Mouse (Mus musculus): ENCODE data around the gene Ralgapa2. TPM values are rescaled to one million over a fixed set of nuclear protein-coding genes. Genes with fewer than 3 reads are reported as not detected.

Ralgapa2 gene
- polyA plus RNA-seq, 1 experiment from 2014 or later = 7.4 TPM

DNA sequence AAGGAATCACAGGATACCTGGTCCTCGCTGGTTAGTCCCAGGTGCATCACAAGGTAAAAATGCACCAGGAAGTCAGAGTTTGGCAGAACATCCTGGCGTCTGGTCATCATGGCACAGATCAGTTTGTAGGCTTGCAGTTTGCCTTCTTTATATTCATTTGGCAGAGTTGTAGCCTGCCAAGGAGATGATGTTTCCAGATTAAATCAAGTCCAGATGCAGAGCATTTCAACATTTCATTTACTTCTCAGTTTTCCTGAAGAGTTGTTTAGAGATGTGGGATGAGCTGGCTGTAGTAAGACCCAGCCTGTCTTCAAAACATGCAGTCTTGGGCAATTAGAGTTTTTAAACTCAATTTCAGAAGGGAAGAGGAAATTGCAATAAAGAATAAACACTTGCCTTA, 124.9 kb downstream of the Ralgapa2 start:
- no peak overlapping the region for H3K27ac ChIP-seq (replicated peaks; ENCODE audit: low read depth, low read length)
- no peaks in the 10 kb centered on the region for H3K27me3 ChIP-seq (ENCODE audit: control insufficient read depth, insufficient read depth, low read length)
- H3K36me3 ChIP-seq (ENCODE audit: control insufficient read depth, insufficient read depth, low read length) = no peaks in the 10 kb centered on the region
- H3K4me1 ChIP-seq (ENCODE audit: control insufficient read depth, insufficient read depth, low read length) = no peaks in the 10 kb centered on the region
- 88% methylated on average over 2 of the region's 2 CpGs for WGBS
- H3K9ac ChIP-seq (ENCODE audit: low read length) = no peak overlapping the region
- no peak overlapping the region for H3K4me2 ChIP-seq (ENCODE audit: low read depth, severe bottlenecking)
- H3K9me3 ChIP-seq (ENCODE audit: control insufficient read depth, low read length) = no peaks in the 10 kb centered on the region
- no peak for ATAC-seq (ENCODE audit: insufficient number of reproducible peaks, low FRiP score, low TSS enrichment, low read depth)
- no peak overlapping the region for H3K4me3 ChIP-seq (ENCODE audit: low read depth, low read length)
- no peak for DNase-seq (ENCODE audit: low spot score)

DNA sequence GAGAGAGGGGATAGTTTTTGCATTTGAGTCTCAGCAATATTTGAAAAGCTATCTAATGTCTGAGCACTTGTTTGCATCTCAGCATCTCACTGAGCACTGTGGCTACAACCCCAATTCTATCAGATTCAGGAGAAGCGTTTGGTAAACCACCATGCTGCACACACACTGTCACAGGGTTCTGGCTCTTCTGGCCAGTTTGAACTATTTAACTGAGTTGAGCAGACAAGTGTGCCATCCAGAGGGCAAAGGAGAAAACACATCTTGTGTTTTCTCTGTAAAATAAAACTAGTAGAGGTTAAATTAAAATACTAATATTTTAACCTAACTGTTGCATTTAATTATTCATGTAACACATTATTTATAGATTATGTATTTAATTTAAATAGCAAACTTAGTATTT, 127.6 kb downstream of the Ralgapa2 start:
- H3K27ac ChIP-seq (replicated peaks; ENCODE audit: low read depth, low read length) = no peak overlapping the region
- no peaks in the 10 kb centered on the region for H3K27me3 ChIP-seq (ENCODE audit: control insufficient read depth, insufficient read depth, low read length)
- ATAC-seq (ENCODE audit: insufficient number of reproducible peaks, low FRiP score, low TSS enrichment, low read depth) (no peak), DNase-seq (ENCODE audit: low spot score) (no peak)
- H3K4me3 ChIP-seq (ENCODE audit: low read depth, low read length) = no peak overlapping the region
- no peaks in the 10 kb centered on the region for H3K9me3 ChIP-seq (ENCODE audit: control insufficient read depth, low read length)
- no peaks in the 10 kb centered on the region for H3K4me1 ChIP-seq (ENCODE audit: control insufficient read depth, insufficient read depth, low read length)
- no peak overlapping the region for H3K4me2 ChIP-seq (ENCODE audit: low read depth, severe bottlenecking)
- no peaks in the 10 kb centered on the region for H3K36me3 ChIP-seq (ENCODE audit: control insufficient read depth, insufficient read depth, low read length)
- no peak overlapping the region for H3K9ac ChIP-seq (ENCODE audit: low read length)
- WGBS = 53% methylated on average over 1 of the region's 1 CpGs

DNA sequence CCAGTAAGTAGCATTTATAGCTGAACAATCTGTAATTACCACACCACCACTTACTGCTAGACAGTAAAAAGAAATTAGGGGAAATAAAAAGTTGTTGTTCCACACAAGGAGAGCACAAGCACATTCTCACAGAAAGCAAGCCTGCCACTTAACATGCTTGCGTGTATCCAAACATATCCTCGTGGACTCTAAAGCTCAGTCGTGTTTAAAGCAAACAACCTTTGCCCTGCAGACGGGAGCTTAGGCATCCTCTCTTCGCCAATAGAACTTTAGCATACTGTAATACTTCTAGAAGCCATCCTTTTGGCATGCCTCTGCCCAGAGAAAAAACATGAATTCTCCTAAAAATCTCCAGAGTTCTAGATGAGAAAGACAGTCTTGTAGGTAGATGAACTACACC, 135.9 kb downstream of the Ralgapa2 start:
- ATAC-seq (ENCODE audit: insufficient number of reproducible peaks, low FRiP score, low TSS enrichment, low read depth) = no peak
- no peak overlapping the region for H3K27ac ChIP-seq (replicated peaks; ENCODE audit: low read depth, low read length)
- no peak for DNase-seq (ENCODE audit: low spot score)
- H3K9me3 ChIP-seq (ENCODE audit: control insufficient read depth, low read length) = no peaks in the 10 kb centered on the region
- no peak overlapping the region for H3K9ac ChIP-seq (ENCODE audit: low read length)
- WGBS = 78% methylated on average over 5 of the region's 5 CpGs
- no peaks in the 10 kb centered on the region for H3K4me1 ChIP-seq (ENCODE audit: control insufficient read depth, insufficient read depth, low read length)
- H3K4me3 ChIP-seq (ENCODE audit: low read depth, low read length) = no peak overlapping the region
- no peak overlapping the region for H3K4me2 ChIP-seq (ENCODE audit: low read depth, severe bottlenecking)
- H3K27me3 ChIP-seq (ENCODE audit: control insufficient read depth, insufficient read depth, low read length) = no peaks in the 10 kb centered on the region
- H3K36me3 ChIP-seq (ENCODE audit: control insufficient read depth, insufficient read depth, low read length) = no peaks in the 10 kb centered on the region

DNA sequence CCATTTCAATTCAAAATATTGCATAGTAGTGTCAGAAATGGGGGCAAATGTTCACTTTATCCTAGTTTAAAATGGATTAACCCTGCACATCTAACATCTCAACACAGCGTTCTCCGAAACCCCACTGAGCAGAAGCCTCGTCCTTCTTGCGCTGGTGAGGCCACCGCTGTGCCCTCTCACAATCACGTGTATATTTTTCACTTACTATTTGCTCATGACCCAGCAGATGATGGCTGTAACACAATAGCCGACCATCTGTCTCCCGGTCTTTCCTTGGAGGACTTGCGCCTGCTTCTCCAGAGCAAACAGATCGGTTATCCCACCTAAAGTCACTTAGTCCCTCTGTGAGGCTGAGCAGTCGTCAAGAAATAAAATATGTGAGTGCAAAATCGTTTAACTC, 146.0 kb downstream of the Ralgapa2 start:
- ATAC-seq (ENCODE audit: insufficient number of reproducible peaks, low FRiP score, low TSS enrichment, low read depth) = no peak
- no peak overlapping the region for H3K27ac ChIP-seq (replicated peaks; ENCODE audit: low read depth, low read length)

DNA sequence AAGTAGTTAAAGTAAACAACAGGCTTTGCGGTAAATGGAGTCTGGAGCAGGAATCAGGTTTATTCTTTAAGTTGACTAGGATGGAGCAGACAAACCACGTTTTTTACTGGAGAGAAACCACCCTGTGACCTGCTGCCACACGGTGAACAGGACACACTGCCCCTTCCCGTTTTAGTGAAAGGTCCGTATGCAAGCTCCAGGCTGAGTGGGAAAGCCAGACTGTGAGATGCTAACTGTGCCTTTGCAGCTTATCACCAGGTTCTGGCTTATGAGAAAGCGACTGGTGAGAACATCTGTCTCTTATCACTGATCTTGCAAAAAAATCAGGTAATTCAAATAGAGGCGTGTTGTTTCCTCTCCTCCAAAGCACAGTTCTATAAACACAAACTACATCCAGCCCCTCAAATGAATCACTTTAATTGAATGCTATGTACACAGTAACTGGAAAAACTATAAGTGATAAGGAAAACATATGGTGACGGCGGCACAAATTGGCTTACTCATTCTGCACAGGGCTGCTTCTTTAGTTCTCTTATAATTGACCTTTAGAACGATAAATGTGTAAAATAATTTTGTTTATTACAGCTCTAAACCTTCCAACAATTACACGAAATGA, 146.7 kb downstream of the Ralgapa2 start:
- H3K27ac ChIP-seq (replicated peaks; ENCODE audit: low read depth, low read length) = no peak overlapping the region
- H3K27me3 ChIP-seq (ENCODE audit: control insufficient read depth, insufficient read depth, low read length) = no peaks in the 10 kb centered on the region
- H3K9me3 ChIP-seq (ENCODE audit: control insufficient read depth, low read length) = no peaks in the 10 kb centered on the region
- no peaks in the 10 kb centered on the region for H3K4me1 ChIP-seq (ENCODE audit: control insufficient read depth, insufficient read depth, low read length)
- no peaks in the 10 kb centered on the region for H3K36me3 ChIP-seq (ENCODE audit: control insufficient read depth, insufficient read depth, low read length)
- no peak overlapping the region for H3K4me2 ChIP-seq (ENCODE audit: low read depth, severe bottlenecking)
- 41% methylated on average over 11 of the region's 11 CpGs for WGBS
- DNase-seq (ENCODE audit: low spot score) (no peak), ATAC-seq (ENCODE audit: insufficient number of reproducible peaks, low FRiP score, low TSS enrichment, low read depth) (no peak)
- no peak overlapping the region for H3K9ac ChIP-seq (ENCODE audit: low read length)
- H3K4me3 ChIP-seq (ENCODE audit: low read depth, low read length) = no peak overlapping the region

More for the DNA sequence above, 146.0 kb downstream of the Ralgapa2 start:
- Histone ChIP-seq H3K9me3 (ENCODE audit: control insufficient read depth, low read length) (no peaks in the 10 kb centered on the region), H3K27me3 (ENCODE audit: control insufficient read depth, insufficient read depth, low read length) (no peaks in the 10 kb centered on the region), H3K4me1 (ENCODE audit: control insufficient read depth, insufficient read depth, low read length) (no peaks in the 10 kb centered on the region), H3K4me2 (ENCODE audit: low read depth, severe bottlenecking) (no peak overlapping the region), H3K4me3 (ENCODE audit: low read depth, low read length) (no peak overlapping the region), H3K9ac (ENCODE audit: low read length) (no peak overlapping the region), H3K36me3 (ENCODE audit: control insufficient read depth, insufficient read depth, low read length) (no peaks in the 10 kb centered on the region)
- DNase-seq (ENCODE audit: low spot score) = no peak
- WGBS = 71% methylated on average over 12 of the region's 12 CpGs

DNA sequence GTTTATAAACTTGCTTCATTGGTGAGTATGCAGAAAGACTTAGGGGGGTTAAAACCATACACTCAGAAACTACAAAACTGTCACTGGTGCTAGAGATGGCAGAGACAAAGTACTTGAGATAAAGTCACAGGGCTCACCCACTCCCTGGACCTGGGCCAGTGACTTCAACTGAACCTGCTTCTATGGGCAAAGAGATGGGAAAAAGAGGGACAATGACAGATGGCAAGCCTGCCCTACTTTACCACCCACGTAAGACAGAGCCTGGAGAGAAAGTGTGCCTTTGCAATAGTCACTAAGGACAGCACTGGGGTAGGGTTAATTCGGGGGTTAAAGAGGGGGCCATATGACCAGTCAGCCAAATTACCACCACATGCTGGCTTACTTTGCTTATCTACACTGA, 148.7 kb downstream of the Ralgapa2 start:
- 66% methylated on average over 2 of the region's 2 CpGs for WGBS
- H3K4me2 ChIP-seq (ENCODE audit: low read depth, severe bottlenecking) = no peak overlapping the region
- H3K9ac ChIP-seq (ENCODE audit: low read length) = no peak overlapping the region
- no peaks in the 10 kb centered on the region for H3K27me3 ChIP-seq (ENCODE audit: control insufficient read depth, insufficient read depth, low read length)
- H3K27ac ChIP-seq (replicated peaks; ENCODE audit: low read depth, low read length) = no peak overlapping the region
- DNase-seq (ENCODE audit: low spot score) (no peak), ATAC-seq (ENCODE audit: insufficient number of reproducible peaks, low FRiP score, low TSS enrichment, low read depth) (no peak)
- H3K9me3 ChIP-seq (ENCODE audit: control insufficient read depth, low read length) = no peaks in the 10 kb centered on the region
- H3K4me1 ChIP-seq (ENCODE audit: control insufficient read depth, insufficient read depth, low read length) = no peaks in the 10 kb centered on the region
- no peaks in the 10 kb centered on the region for H3K36me3 ChIP-seq (ENCODE audit: control insufficient read depth, insufficient read depth, low read length)
- no peak overlapping the region for H3K4me3 ChIP-seq (ENCODE audit: low read depth, low read length)

DNA sequence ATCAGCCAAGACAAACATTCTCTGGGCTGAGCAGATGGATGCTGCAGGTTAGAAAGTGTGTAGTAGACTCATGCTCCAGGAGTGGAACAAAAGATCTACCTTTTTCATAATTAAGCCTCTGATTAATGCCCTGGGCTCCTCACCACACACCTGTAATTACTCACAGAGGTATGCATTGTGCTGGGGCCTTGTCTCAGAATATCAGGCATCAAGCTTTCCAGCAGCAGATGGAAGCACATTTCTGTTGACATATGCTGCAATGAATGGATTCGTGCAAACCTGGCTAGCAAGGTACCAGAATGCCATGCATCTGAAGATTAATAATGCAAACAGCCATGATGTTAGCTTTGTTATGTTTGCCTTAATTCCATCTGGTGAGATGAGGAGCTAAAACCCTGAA, 149.2 kb downstream of the Ralgapa2 start:
- WGBS = 74% methylated on average over 1 of the region's 1 CpGs
- DNase-seq (ENCODE audit: low spot score) (no peak), ATAC-seq (ENCODE audit: insufficient number of reproducible peaks, low FRiP score, low TSS enrichment, low read depth) (no peak)
- Histone ChIP-seq H3K9me3 (ENCODE audit: control insufficient read depth, low read length) (no peaks in the 10 kb centered on the region), H3K27ac (replicated peaks; ENCODE audit: low read depth, low read length) (no peak overlapping the region), H3K36me3 (ENCODE audit: control insufficient read depth, insufficient read depth, low read length) (no peaks in the 10 kb centered on the region), H3K4me1 (ENCODE audit: control insufficient read depth, insufficient read depth, low read length) (no peaks in the 10 kb centered on the region), H3K9ac (ENCODE audit: low read length) (no peak overlapping the region), H3K4me3 (ENCODE audit: low read depth, low read length) (no peak overlapping the region), H3K4me2 (ENCODE audit: low read depth, severe bottlenecking) (no peak overlapping the region), H3K27me3 (ENCODE audit: control insufficient read depth, insufficient read depth, low read length) (no peaks in the 10 kb centered on the region)

DNA sequence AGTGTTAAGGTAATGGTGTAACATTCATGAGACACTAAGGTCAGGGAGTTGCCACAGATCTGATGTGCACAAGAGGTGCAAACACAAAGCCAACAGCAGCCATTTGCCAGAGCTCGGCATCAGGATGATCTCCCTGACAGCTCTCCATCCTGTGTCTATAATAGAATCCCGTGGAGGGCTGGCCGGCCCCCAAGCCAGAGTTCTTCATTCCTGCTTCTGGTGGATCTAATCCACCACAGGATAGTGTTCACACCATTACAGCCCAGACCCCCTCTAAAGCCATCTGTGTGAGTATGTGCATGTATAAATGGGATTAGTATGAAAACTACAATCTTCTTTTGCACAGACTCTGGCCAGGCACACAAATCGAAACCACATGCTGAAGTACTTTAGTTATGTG, 150.2 kb downstream of the Ralgapa2 start:
- no peak overlapping the region for H3K9ac ChIP-seq (ENCODE audit: low read length)
- H3K4me2 ChIP-seq (ENCODE audit: low read depth, severe bottlenecking) = no peak overlapping the region
- 70% methylated on average over 4 of the region's 4 CpGs for WGBS
- H3K27me3 ChIP-seq (ENCODE audit: control insufficient read depth, insufficient read depth, low read length) = no peaks in the 10 kb centered on the region
- H3K27ac ChIP-seq (replicated peaks; ENCODE audit: low read depth, low read length) = no peak overlapping the region
- no peak for DNase-seq (ENCODE audit: low spot score)
- no peaks in the 10 kb centered on the region for H3K4me1 ChIP-seq (ENCODE audit: control insufficient read depth, insufficient read depth, low read length)
- H3K9me3 ChIP-seq (ENCODE audit: control insufficient read depth, low read length) = no peaks in the 10 kb centered on the region
- no peaks in the 10 kb centered on the region for H3K36me3 ChIP-seq (ENCODE audit: control insufficient read depth, insufficient read depth, low read length)
- no peak for ATAC-seq (ENCODE audit: insufficient number of reproducible peaks, low FRiP score, low TSS enrichment, low read depth)
- H3K4me3 ChIP-seq (ENCODE audit: low read depth, low read length) = no peak overlapping the region

DNA sequence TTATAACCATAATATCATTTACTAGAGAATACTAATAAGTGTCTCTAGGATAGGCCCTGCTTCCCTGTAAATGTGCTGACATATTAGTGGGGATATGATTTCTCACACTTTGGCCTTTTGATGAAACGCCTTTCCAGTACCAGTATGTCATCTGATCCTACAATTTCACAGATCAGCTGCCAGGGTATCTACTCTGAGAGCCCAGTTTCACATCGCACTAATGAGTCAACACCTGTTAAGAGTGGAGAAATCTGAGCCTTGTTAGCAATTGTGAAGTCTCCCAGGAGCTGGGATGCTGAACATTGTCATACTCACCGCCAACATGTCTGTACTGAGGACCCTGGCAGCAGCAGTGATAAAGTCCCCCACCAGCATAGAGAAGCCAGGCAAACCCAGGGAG, 151.1 kb downstream of the Ralgapa2 start:
- ATAC-seq (ENCODE audit: insufficient number of reproducible peaks, low FRiP score, low TSS enrichment, low read depth) (no peak), DNase-seq (ENCODE audit: low spot score) (no peak)
- Histone ChIP-seq H3K27ac (replicated peaks; ENCODE audit: low read depth, low read length) (no peak overlapping the region), H3K4me3 (ENCODE audit: low read depth, low read length) (no peak overlapping the region), H3K36me3 (ENCODE audit: control insufficient read depth, insufficient read depth, low read length) (no peaks in the 10 kb centered on the region), H3K4me2 (ENCODE audit: low read depth, severe bottlenecking) (no peak overlapping the region), H3K4me1 (ENCODE audit: control insufficient read depth, insufficient read depth, low read length) (no peaks in the 10 kb centered on the region), H3K27me3 (ENCODE audit: control insufficient read depth, insufficient read depth, low read length) (no peaks in the 10 kb centered on the region), H3K9me3 (ENCODE audit: control insufficient read depth, low read length) (no peaks in the 10 kb centered on the region), H3K9ac (ENCODE audit: low read length) (no peak overlapping the region)
- 83% methylated on average over 3 of the region's 3 CpGs for WGBS
